In genomic region chr2:77795859-77796552, GRCm38 (mm10) we compare ENCODE assay signal across 7 mouse cellular contexts. TPM values are rescaled to one million over a fixed set of nuclear protein-coding genes. Genes with fewer than 3 reads are reported as not detected.
DNase-seq lines count a peak whose midpoint lies in the region; ATAC-seq lines count a peak whose summit lies in the region.

No protein-coding gene starts in this region.

- peak; percentile 46 for DNase-seq in layer of hippocampus, adult 11-12 months (ENCODE audit: low spot score)
- DNase-seq in layer of hippocampus, adult 9-10 months (ENCODE audit: low spot score), result no peak
- DNase-seq in adrenal gland, postnatal 25 days, result peak; percentile 33
- DNase-seq in cerebellum, postnatal 10 days, result peak; percentile 91 to 92
- peak; percentile 28 to 32 for DNase-seq in heart, postnatal 36 days
- peak; percentile 47 for DNase-seq in retina, postnatal 1 day

- intact Hi-C loops in heart, postnatal 36 days (cut with DNase I), result loop anchor here (5.0 kb wide), 1 partner anchor 226 kb away; no protein-coding TSS in a partner anchor

- no peak for ATAC-seq in megakaryocyte-erythroid progenitor cell, adult 5-6 weeks (replicated peaks; ENCODE audit: low FRiP score, low TSS enrichment, poor library complexity, severe bottlenecking)

RNA-seq across cellular contexts. Expression of gene Zfp385b, which starts 23.4 kb away (rescaled TPM):
- total RNA-seq in adrenal gland, postnatal 25 days (2021), result 0.49 and 0.67 TPM in 2 replicates
- 1 to 10 TPM; 8.7 to 9.7 TPM for total RNA-seq in heart, postnatal 36 days (2021)
- 2.3 TPM in 1 of 2 replicates, not detected in the other for total RNA-seq in megakaryocyte-erythroid progenitor cell, adult 5-6 weeks (2014; fragmentation: Nextera tagmentation)
- total RNA-seq in megakaryocyte-erythroid progenitor cell, adult 5-6 weeks (2017), result not detected in 2 replicates
